Mouse (Mus musculus): ENCODE data around the gene Gps2. TPM values are rescaled to one million over a fixed set of nuclear protein-coding genes. Genes with fewer than 3 reads are reported as not detected.

Gene Gps2
- 49.2 and 50.6 TPM in 2 replicates for polyA plus RNA-seq (2016; fragmentation: Nextera tagmentation; extraction: Ambion mirVana)

GRCm38 (mm10) chr11:69913554-69914371 lies at the start of gene Gps2:
Gene Gps2 (plus strand): TSS chr11:69913888.
- Histone ChIP-seq H3K27me3 (replicated peaks) (no peaks in the 10 kb centered on the region), H3K9me3 (replicated peaks) (no peaks in the 10 kb centered on the region), H3K36me3 (peaks cover 86% of the 10 kb centered on the region), H3K4me3 (peak within 1 kb of the TSS; percentile 92), H3K9ac (peak within 1 kb of the TSS; percentile 93), H3K4me2 (peak within 1 kb of the TSS; percentile 98), H3K4me1 (replicated peaks) (peaks cover 37% of the 10 kb centered on the region), H3K27ac (ENCODE audit: poor library complexity, severe bottlenecking) (peak within 1 kb of the TSS; percentile 84)
- 1% methylated on average over 61 of the region's 61 CpGs for whole genome bisulfite sequencing
- peak; percentile 88 for ATAC-seq (ENCODE audit: insufficient number of reproducible peaks, low FRiP score)

- peak overlapping the region; percentile 66 for H3K27ac ChIP-seq (ENCODE audit: poor library complexity, severe bottlenecking)
- H3K36me3 ChIP-seq: no peaks in the 10 kb centered on the region
- no peaks in the 10 kb centered on the region for H3K9me3 ChIP-seq (replicated peaks)
- H3K4me1 ChIP-seq (replicated peaks): peaks cover 6% of the 10 kb centered on the region
- ATAC-seq (ENCODE audit: insufficient number of reproducible peaks, low FRiP score): no peak
- H3K4me3 ChIP-seq: no peak overlapping the region
- peaks cover 8% of the 10 kb centered on the region for H3K27me3 ChIP-seq (replicated peaks)
- no peak overlapping the region for H3K9ac ChIP-seq
- WGBS: 50% methylated on average over 8 of the region's 8 CpGs
- peak overlapping the region; percentile 33; the same call in 1 of the 2 replicates for H3K4me2 ChIP-seq
These were observed 49.4 kb upstream of the Gps2 start for GRCm38 (mm10) chr11:69864138-69864860.

GRCm38 (mm10) chr11:69865561-69865960 lies 48.1 kb upstream of the Gps2 start:
- Histone ChIP-seq H3K27ac (ENCODE audit: poor library complexity, severe bottlenecking) (no peak overlapping the region), H3K27me3 (replicated peaks) (no peaks in the 10 kb centered on the region; the same call in 1 of the 2 replicates), H3K36me3 (no peaks in the 10 kb centered on the region), H3K9me3 (replicated peaks) (no peaks in the 10 kb centered on the region), H3K4me2 (no peak overlapping the region), H3K9ac (no peak overlapping the region), H3K4me1 (replicated peaks) (peaks cover 6% of the 10 kb centered on the region), H3K4me3 (no peak overlapping the region)
- 88% methylated on average over 9 of the region's 9 CpGs for WGBS
- ATAC-seq (ENCODE audit: insufficient number of reproducible peaks, low FRiP score): no peak

- WGBS: 42% methylated on average over 9 of the region's 9 CpGs
These were observed 46.4 kb upstream of the Gps2 start for GRCm38 (mm10) chr11:69867335-69867734.

GRCm38 (mm10) chr11:69870289-69871069 lies 43.2 kb upstream of the Gps2 start:
- no peaks in the 10 kb centered on the region for H3K9me3 ChIP-seq (replicated peaks)
- H3K27me3 ChIP-seq (replicated peaks): no peaks in the 10 kb centered on the region; the same call in 1 of the 2 replicates
- H3K27ac ChIP-seq (ENCODE audit: poor library complexity, severe bottlenecking): no peak overlapping the region
- no peak for ATAC-seq (ENCODE audit: insufficient number of reproducible peaks, low FRiP score)
- H3K36me3 ChIP-seq: no peaks in the 10 kb centered on the region
- H3K4me2 ChIP-seq: no peak overlapping the region
- WGBS: 84% methylated on average over 2 of the region's 2 CpGs
- no peak overlapping the region for H3K4me3 ChIP-seq
- H3K4me1 ChIP-seq (replicated peaks): no peaks in the 10 kb centered on the region
- H3K9ac ChIP-seq: no peak overlapping the region

More at GRCm38 (mm10) chr11:69867335-69867734, 46.4 kb upstream of the Gps2 start:
- Histone ChIP-seq H3K4me3 (no peak overlapping the region), H3K9me3 (replicated peaks) (no peaks in the 10 kb centered on the region), H3K4me2 (no peak overlapping the region), H3K27me3 (replicated peaks) (no peaks in the 10 kb centered on the region; the same call in 1 of the 2 replicates), H3K27ac (ENCODE audit: poor library complexity, severe bottlenecking) (no peak overlapping the region), H3K36me3 (no peaks in the 10 kb centered on the region), H3K4me1 (replicated peaks) (peaks cover 6% of the 10 kb centered on the region), H3K9ac (no peak overlapping the region)
- ATAC-seq (ENCODE audit: insufficient number of reproducible peaks, low FRiP score): 0 out of 2 replicates have a peak, but pooled peaks have one; percentile 15

- Histone ChIP-seq H3K36me3 (no peaks in the 10 kb centered on the region), H3K27ac (ENCODE audit: poor library complexity, severe bottlenecking) (no peak overlapping the region), H3K9ac (no peak overlapping the region), H3K4me1 (replicated peaks) (peaks cover 8% of the 10 kb centered on the region; the same call in 1 of the 2 replicates), H3K9me3 (replicated peaks) (no peaks in the 10 kb centered on the region), H3K4me2 (no peak overlapping the region), H3K4me3 (no peak overlapping the region), H3K27me3 (replicated peaks) (no peaks in the 10 kb centered on the region; the same call in 1 of the 2 replicates)
- no peak for ATAC-seq (ENCODE audit: insufficient number of reproducible peaks, low FRiP score)
- WGBS: 83% methylated on average over 7 of the region's 7 CpGs
These were observed 41.9 kb upstream of the Gps2 start for GRCm38 (mm10) chr11:69871822-69872221.

- 72% methylated on average over 4 of the region's 4 CpGs for WGBS
- Histone ChIP-seq H3K4me1 (replicated peaks) (peaks cover 13% of the 10 kb centered on the region; the same call in 1 of the 2 replicates), H3K4me2 (no peak overlapping the region), H3K27ac (ENCODE audit: poor library complexity, severe bottlenecking) (no peak overlapping the region), H3K9ac (no peak overlapping the region), H3K27me3 (replicated peaks) (no peaks in the 10 kb centered on the region; the same call in 1 of the 2 replicates), H3K9me3 (replicated peaks) (no peaks in the 10 kb centered on the region), H3K36me3 (no peaks in the 10 kb centered on the region), H3K4me3 (no peak overlapping the region)
- no peak for ATAC-seq (ENCODE audit: insufficient number of reproducible peaks, low FRiP score)
These were observed 41.2 kb upstream of the Gps2 start for GRCm38 (mm10) chr11:69872451-69872850.

- H3K4me1 ChIP-seq (replicated peaks): peaks cover 35% of the 10 kb centered on the region
- H3K36me3 ChIP-seq: no peaks in the 10 kb centered on the region
- H3K27me3 ChIP-seq (replicated peaks): no peaks in the 10 kb centered on the region
- H3K9me3 ChIP-seq (replicated peaks): no peaks in the 10 kb centered on the region
- WGBS: 40% methylated on average over 7 of the region's 7 CpGs
- no peak overlapping the region for H3K9ac ChIP-seq
- H3K4me3 ChIP-seq: no peak overlapping the region
- H3K27ac ChIP-seq (ENCODE audit: poor library complexity, severe bottlenecking): peak overlapping the region; percentile 58; the same call in 1 of the 2 replicates
- H3K4me2 ChIP-seq: peak overlapping the region; percentile 11
- ATAC-seq (ENCODE audit: insufficient number of reproducible peaks, low FRiP score): no peak
These were observed 37.5 kb upstream of the Gps2 start for GRCm38 (mm10) chr11:69876186-69876585.

- H3K4me3 ChIP-seq: 0 out of 2 replicates have a peak overlapping the region, but pooled peaks have one; percentile 1
- H3K4me2 ChIP-seq: peak overlapping the region; percentile 40
- peak overlapping the region; percentile 58; the same call in 1 of the 2 replicates for H3K27ac ChIP-seq (ENCODE audit: poor library complexity, severe bottlenecking)
- H3K27me3 ChIP-seq (replicated peaks): no peaks in the 10 kb centered on the region
- ATAC-seq (ENCODE audit: insufficient number of reproducible peaks, low FRiP score): no peak
- H3K9me3 ChIP-seq (replicated peaks): no peaks in the 10 kb centered on the region
- peaks cover 40% of the 10 kb centered on the region for H3K4me1 ChIP-seq (replicated peaks)
- 2% methylated on average over 12 of the region's 12 CpGs for WGBS
- no peaks in the 10 kb centered on the region for H3K36me3 ChIP-seq
- H3K9ac ChIP-seq: no peak overlapping the region
These were observed 36.8 kb upstream of the Gps2 start for GRCm38 (mm10) chr11:69876867-69877266.

GRCm38 (mm10) chr11:69877878-69878277 lies 35.8 kb upstream of the Gps2 start, which contains the start of gene Tmem95:
Gene Tmem95 (minus strand): TSS chr11:69878018.
- H3K27ac ChIP-seq (ENCODE audit: poor library complexity, severe bottlenecking): peak within 1 kb of the TSS; percentile 58; the same call in 1 of the 2 replicates
- no peak for ATAC-seq (ENCODE audit: insufficient number of reproducible peaks, low FRiP score)
- H3K4me3 ChIP-seq: 0 out of 2 replicates have a peak within 1 kb of the TSS, but pooled peaks have one; percentile 1
- no peaks in the 10 kb centered on the region for H3K9me3 ChIP-seq (replicated peaks)
- peaks cover 44% of the 10 kb centered on the region for H3K4me1 ChIP-seq (replicated peaks)
- peak within 1 kb of the TSS; percentile 85 for H3K4me2 ChIP-seq
- H3K9ac ChIP-seq: no peak within 1 kb of the TSS; the same call in 1 of the 2 replicates
- WGBS: 86% methylated on average over 11 of the region's 11 CpGs
- no peaks in the 10 kb centered on the region for H3K36me3 ChIP-seq
- no peaks in the 10 kb centered on the region for H3K27me3 ChIP-seq (replicated peaks)

Measured in heart, embryonic 12.5 days (tissue).